Mouse (Mus musculus) lung, postnatal 36 days (tissue): ENCODE data around the gene Trp53i13.

Experiments
- DNase-seq: peaks from one replicate; pipeline ENCODE4 v3.0.0; 2022; ENCODE audit warnings: mixed read lengths

Gene Trp53i13

DNA sequence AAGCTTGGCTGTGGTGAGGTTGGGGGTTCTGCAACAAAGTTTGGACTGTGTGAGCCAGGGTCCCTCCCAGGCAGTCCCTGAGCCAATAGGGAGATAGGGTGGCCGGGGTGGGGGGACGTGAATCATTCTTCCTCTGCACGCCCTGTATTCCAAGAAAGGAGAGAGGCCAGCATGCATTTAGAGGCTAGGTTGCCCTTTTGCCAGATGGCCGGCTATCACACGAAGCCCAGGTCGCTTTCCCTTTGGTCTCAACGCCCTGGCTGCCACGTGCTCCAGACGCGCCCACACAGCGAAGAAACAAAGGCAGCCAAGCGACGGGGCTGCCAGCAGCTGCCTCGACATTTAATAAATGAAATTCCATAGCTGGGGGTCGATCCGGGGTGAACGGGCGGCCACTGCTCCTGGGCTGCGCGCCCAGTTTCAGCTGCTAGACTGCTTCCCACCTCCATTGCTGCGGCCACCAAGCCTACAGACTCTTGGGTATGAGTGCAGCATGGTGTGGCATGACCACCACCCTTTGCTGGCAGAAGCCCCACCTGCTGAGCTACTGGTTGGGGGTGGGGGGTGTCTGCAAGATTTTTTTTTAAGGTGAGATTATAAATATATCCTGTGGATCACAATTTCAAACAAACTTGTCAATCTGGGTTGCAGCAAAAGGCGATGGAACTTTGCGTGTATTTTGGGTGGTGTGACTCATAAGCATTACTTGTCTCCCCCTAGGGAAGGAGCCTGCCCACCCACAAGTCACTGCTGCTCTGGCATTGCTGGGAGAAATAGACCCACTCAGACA lies 24.1 kb downstream of the Trp53i13 start:
- peak; percentile 67 for DNase-seq

GRCm38 (mm10) chr11:77491123-77491501 lies 24.7 kb downstream of the Trp53i13 start:
- peak; percentile 94 for DNase-seq

DNA sequence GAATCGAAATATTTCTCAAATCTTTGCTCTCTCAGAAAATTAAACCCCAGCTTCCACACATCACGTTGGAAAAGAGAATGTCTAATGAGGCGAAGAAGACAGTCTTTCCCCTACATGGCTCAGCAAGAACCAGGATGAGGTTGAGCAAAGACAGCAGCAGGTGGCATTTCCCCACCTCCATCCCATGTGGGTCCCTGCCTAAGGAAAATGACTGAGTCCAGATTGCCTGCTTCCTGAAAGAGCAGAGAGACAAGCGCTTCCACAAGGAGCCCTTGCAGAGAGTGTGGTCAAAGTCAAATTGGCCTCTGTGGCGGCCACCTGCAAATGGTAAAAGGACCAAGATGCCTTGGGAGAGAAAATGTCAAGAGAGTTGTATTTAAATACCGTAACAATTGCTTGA lies 25.3 kb downstream of the Trp53i13 start:
- no peak for DNase-seq

DNA sequence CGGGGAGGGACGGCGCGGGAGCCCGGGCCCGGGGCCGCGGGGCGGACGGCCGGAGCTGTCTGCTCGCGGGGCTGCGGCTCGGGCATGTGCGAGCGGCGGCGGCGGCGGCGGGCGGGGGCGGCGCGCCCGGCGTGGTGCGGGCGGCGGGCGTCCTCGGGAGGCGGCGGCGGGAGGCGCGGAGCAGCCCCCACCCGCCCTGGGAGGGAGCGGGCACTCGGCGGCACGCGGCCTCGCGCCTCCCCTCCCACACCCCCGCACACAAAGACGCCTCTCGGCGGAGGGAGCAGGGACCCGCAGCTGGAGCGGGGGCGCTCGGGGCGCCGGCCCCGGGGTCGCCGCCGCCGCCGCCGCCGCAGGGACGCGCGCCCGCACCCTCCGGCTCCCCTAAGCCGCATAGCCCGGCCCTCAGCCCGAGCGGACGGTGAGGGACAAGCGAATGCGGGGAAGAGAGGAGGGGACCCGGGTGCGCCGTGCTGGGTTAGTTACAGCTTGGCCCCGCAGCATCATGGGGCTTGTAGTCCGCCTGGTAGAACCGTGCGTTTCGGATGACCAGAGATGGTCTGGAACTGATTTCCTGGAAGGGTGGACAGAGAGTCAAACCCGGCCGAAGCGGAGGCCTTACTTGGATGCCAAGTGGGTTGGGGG lies 26.1 kb downstream of the Trp53i13 start, which contains the start of gene Ankrd13b:
Gene Ankrd13b (minus strand): TSS at position 88 of the 645 bp plus-strand sequence.
- DNase-seq: peak; percentile 80

DNA sequence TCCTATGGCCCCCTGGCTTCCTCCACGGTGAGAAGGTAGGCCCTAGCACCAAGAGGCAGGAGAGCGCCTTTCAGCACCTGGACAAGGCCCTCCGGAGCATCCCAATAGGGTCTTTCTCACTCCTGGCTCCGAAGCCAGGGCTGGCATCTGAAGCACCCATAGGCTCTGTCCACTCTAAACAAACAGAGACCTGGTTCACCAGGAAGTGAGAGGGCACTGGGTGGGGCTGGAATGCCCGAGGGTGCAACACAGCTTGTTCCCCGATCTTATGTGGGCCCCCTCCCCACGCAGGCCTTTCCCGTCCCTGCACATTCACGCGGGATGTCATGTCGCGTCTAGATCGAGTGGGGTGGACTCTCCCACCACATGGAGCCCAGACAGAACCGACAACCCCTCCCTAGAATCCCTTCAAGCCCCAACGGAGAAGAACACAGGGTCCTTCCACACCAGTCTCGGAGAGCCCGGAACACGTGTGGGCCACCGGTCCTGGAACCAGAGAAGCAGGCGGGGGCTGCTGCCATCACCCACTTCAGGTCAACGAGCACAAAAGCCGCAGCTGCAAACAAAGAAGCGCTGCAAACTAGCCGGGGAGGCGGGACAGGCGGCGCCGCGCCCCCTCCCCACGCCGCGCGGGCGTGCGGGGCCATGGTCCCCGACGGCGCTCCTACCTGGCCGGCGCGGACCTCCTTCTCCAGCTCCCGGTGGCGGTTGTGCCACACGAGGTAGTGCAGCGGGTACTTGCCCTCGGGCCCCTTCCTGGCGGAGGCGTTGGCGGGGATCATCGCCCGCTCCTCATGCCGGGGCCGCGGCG lies 26.8 kb downstream of the Trp53i13 start:
- DNase-seq: peak; percentile 15

- no peak for DNase-seq
Measured at GRCm38 (mm10) chr11:77486798-77487197, 29.0 kb downstream of the Trp53i13 start.

- DNase-seq: no peak
Measured at GRCm38 (mm10) chr11:77485229-77485628, 30.6 kb downstream of the Trp53i13 start.

- peak; percentile 32 for DNase-seq
Measured at GRCm38 (mm10) chr11:77483510-77484255, 32.1 kb downstream of the Trp53i13 start.

DNA sequence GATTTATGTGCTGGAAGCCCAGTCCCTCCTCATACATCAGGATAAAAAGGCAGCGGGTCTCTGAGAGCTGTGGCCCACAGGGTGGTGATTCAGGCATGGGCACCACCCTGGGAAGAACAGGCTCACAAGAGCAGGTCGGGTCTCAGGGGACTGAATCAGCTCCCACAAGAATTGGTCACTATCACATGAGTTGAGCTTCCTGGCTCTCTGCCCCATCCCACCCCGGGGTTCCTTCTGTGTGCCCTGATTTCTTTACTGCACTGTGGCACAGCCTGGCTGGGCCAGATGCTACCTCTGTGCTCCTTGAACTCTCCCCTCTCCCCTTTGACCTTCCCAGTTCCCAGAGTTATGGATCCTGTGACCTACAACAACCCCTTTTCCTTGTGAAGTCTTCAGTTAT lies 32.7 kb downstream of the Trp53i13 start:
- no peak for DNase-seq

GRCm38 (mm10) chr11:77476895-77477294 lies 38.9 kb downstream of the Trp53i13 start:
- no peak for DNase-seq

GRCm38 (mm10) chr11:77476216-77476615 lies 39.6 kb downstream of the Trp53i13 start:
- no peak for DNase-seq

GRCm38 (mm10) chr11:77472775-77473174 lies 43.0 kb downstream of the Trp53i13 start:
- DNase-seq: no peak

- DNase-seq: no peak
Measured at GRCm38 (mm10) chr11:77471407-77471806, 44.4 kb downstream of the Trp53i13 start.

- DNase-seq: no peak
Measured at GRCm38 (mm10) chr11:77468397-77468796, 47.4 kb downstream of the Trp53i13 start.

GRCm38 (mm10) chr11:77467784-77468183 lies 48.0 kb downstream of the Trp53i13 start:
- DNase-seq: peak; percentile 89

DNA sequence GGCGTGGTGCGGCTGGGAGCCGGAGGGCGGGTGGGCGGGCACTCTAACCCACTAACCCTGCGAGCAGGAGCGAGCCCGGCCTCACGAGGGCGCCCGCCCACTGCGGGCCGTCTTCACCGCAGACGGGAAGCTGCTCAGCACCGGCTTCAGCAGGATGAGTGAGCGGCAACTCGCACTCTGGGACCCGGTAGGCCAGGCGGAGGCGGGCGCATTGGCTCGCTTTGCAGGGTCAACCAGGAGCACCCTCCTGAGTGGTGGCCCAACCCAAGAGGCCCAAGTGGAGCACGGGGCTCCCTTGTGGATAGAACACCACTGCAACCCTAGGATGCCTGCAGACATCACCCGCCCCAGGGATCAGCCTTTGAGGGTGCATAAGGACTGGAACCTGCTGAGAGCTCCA lies 48.6 kb downstream of the Trp53i13 start:
- peak; percentile 87 for DNase-seq

DNA sequence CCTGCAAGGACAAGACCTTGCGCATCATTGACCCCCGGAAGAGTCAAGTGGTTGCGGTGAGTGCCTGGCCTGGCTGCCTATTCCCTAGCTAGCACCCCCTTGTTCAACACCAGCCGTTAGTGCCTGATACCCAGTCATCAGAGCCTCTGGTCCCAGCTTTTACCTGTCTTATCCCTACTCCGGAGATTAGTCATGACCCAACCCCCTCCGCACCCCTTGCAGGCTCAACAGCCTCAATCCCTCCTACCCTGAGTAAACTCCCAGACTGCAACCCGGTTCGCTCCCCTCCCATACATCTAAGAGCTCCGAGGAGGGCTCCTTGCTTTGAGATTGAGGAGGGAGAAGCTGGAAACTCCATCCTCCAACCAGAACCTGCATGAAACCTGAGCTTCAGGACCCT lies 49.2 kb downstream of the Trp53i13 start:
- DNase-seq: no peak

- no peak for DNase-seq
Measured at GRCm38 (mm10) chr11:77465111-77465510, 50.7 kb downstream of the Trp53i13 start.

- no peak for DNase-seq
Measured at GRCm38 (mm10) chr11:77464684-77465083, 51.1 kb downstream of the Trp53i13 start.

- DNase-seq: no peak
Measured at GRCm38 (mm10) chr11:77463786-77464185, 52.0 kb downstream of the Trp53i13 start.

- no peak for DNase-seq
Measured at GRCm38 (mm10) chr11:77463101-77463445, 52.7 kb downstream of the Trp53i13 start.

DNA sequence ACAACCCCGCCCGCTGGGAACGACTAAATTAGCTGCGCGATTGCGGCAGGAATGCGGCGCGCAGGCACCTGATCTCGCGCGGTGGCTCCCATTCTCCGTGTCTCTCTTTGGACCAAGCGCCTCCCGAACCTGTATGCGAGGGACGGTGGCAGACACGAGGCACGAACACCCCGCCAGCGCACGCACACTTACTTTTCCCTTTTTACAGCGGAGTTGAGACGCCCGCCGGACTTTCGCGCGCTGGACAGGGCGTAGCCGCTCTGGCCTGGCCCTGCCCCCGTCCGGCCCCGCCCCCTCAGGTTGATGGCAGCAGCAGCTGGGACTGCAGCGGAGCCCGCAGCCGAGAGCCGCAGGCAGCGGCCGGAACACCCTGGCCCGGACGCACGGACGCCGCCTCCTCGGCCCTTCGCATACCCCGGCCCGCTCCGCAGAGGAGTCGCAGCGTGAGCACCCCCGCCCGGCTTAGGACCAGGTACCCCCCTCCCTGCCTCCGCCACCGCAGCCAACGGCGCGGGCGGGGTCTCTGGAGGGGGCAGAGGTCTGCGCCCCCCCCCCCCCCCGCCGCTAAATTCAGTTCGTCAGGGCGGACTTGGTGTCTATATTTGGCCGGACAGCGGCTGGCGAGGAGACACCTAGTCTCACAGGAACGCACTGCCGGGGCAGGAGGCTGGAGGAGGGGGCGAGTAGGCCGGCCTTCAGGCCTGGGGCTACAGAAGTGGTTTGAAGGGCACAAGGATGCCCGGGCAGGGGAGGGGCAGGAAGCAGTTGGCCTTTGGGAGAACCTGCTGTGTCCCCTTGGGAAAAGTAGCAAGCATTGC lies 53.3 kb downstream of the Trp53i13 start, which contains the start of gene Coro6:
Gene Coro6 (plus strand): TSS at position 129 of the 818 bp plus-strand sequence.
- DNase-seq: peak; percentile 87
